Mouse (Mus musculus): ENCODE data around the gene Gm30302.

GRCm38 (mm10) chr13:49766269-49766668 is 32.5 kb downstream of the Gm30302 start:
- TF ChIP-seq EP300 (IDR thresholded peaks at IDR 0.05) (no peak), CTCF (IDR thresholded peaks at IDR 0.05) (no peak)

Data from lung, postnatal 0 days (tissue).